Mouse (Mus musculus) heart, postnatal 0 days (tissue): ENCODE data around the gene Kctd6.

Source experiments
- CTCF ChIP-seq: IDR thresholded peaks from 2 replicates; pipeline ENCODE4 v1.5.1; 2016; ENCODE audit warnings: antibody characterized with exemption, control low read depth, low read depth
- EP300 ChIP-seq: IDR thresholded peaks from 2 replicates; pipeline ENCODE4 v1.6.1; 2016; ENCODE audit warnings: antibody characterized with exemption, low read depth

DNA sequence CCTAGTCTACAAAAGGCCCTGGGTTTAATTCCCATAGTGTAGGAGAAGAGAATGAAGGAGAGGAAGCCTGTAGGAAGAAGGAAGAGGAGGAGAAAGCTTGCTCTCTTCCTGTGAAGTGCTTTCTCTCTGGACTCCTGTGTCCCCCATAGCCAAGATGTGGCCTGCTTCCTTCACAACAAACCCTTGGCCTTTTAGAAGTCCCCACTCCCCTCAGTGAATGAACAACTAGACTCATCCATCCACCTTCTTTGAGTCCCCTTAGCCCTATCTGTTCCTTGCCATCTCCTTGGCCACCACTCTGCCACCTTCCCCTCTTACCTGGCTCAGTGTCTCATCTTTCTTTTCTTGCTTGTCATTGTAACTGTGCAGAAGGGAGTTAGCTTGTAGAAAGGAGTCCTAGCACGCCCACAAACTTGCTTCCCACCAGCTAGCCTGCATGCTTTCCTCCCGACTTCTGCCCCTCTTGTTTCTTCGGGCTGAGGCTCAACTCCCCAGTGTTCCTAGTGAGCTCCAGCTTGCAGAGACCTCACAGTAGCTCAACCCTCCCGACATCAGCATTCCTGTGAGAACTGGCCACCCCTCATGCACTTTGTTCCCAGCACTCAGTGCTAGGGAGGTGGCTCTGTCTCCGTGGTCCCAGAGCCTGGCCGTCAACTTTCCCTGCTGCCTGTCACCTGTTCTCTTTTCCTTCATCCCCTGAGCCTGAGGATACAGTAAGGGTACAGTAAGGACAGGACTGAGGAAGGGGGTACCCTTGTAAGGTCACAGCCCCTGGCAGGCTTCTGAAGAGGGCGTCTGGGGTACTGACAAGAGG is 43.8 kb downstream of the Kctd6 start:
- TF ChIP-seq CTCF: no peak
- TF ChIP-seq EP300: no peak
